Mouse (Mus musculus): Measurements from ENCODE around the gene Heatr5a. TPM values are rescaled to one million over a fixed set of nuclear protein-coding genes. Genes with fewer than 3 reads are reported as not detected.

The Heatr5a gene
- polyA plus RNA-seq (2014; fragmentation: Nextera tagmentation; extraction: Ambion mirVana): 10.2 and 11.1 TPM in 2 replicates

- H3K9ac ChIP-seq (ENCODE audit: low read length): peak within 1 kb of the TSS; percentile 87
- DNase-seq (ENCODE audit: low spot score) (peak; percentile 91), ATAC-seq (ENCODE audit: insufficient read depth, low FRiP score, low TSS enrichment) (peak; percentile 95)
- peak within 1 kb of the TSS; percentile 58 for H3K4me2 ChIP-seq (ENCODE audit: low read depth)
- no peaks in the 10 kb centered on the region for H3K9me3 ChIP-seq (ENCODE audit: control insufficient read depth, low read length)
- peak within 1 kb of the TSS; percentile 82 for H3K4me3 ChIP-seq (ENCODE audit: low read depth, low read length)
- 0 out of 2 replicates have a peak, but pooled peaks cover 5% of the 10 kb centered on the region for H3K4me1 ChIP-seq (ENCODE audit: control insufficient read depth, insufficient read depth, low read length)
- peak within 1 kb of the TSS; percentile 70 for H3K27ac ChIP-seq (ENCODE audit: low read depth, low read length)
- 2% methylated on average over 45 of the region's 53 CpGs for WGBS
- H3K27me3 ChIP-seq (ENCODE audit: control insufficient read depth, insufficient read depth, low read length): no peaks in the 10 kb centered on the region
- no peaks in the 10 kb centered on the region for H3K36me3 ChIP-seq (ENCODE audit: control insufficient read depth, insufficient read depth, low read length)
Observed at GRCm38 (mm10) chr12:51971070-51971664, at the start of gene Heatr5a. Gene Heatr5a, minus strand, starts transcription at chr12:51971321.

GRCm38 (mm10) chr12:52014494-52015029, 43.4 kb upstream of the Heatr5a start:
- no peak overlapping the region for H3K4me2 ChIP-seq (ENCODE audit: low read depth)
- no peaks in the 10 kb centered on the region for H3K36me3 ChIP-seq (ENCODE audit: control insufficient read depth, insufficient read depth, low read length)
- H3K9me3 ChIP-seq (ENCODE audit: control insufficient read depth, low read length): no peaks in the 10 kb centered on the region
- DNase-seq (ENCODE audit: low spot score) (no peak), ATAC-seq (ENCODE audit: insufficient read depth, low FRiP score, low TSS enrichment) (no peak)
- H3K9ac ChIP-seq (ENCODE audit: low read length): no peak overlapping the region
- 90% methylated on average over 7 of the region's 7 CpGs for WGBS
- no peaks in the 10 kb centered on the region for H3K4me1 ChIP-seq (ENCODE audit: control insufficient read depth, insufficient read depth, low read length)
- no peak overlapping the region for H3K27ac ChIP-seq (ENCODE audit: low read depth, low read length)
- no peaks in the 10 kb centered on the region for H3K27me3 ChIP-seq (ENCODE audit: control insufficient read depth, insufficient read depth, low read length)
- no peak overlapping the region for H3K4me3 ChIP-seq (ENCODE audit: low read depth, low read length)

- Histone ChIP-seq H3K36me3 (ENCODE audit: control insufficient read depth, insufficient read depth, low read length) (no peaks in the 10 kb centered on the region), H3K4me3 (ENCODE audit: low read depth, low read length) (no peak overlapping the region), H3K9ac (ENCODE audit: low read length) (no peak overlapping the region), H3K27me3 (ENCODE audit: control insufficient read depth, insufficient read depth, low read length) (no peaks in the 10 kb centered on the region), H3K9me3 (ENCODE audit: control insufficient read depth, low read length) (no peaks in the 10 kb centered on the region), H3K27ac (ENCODE audit: low read depth, low read length) (no peak overlapping the region), H3K4me2 (ENCODE audit: low read depth) (no peak overlapping the region), H3K4me1 (ENCODE audit: control insufficient read depth, insufficient read depth, low read length) (no peaks in the 10 kb centered on the region)
- ATAC-seq (ENCODE audit: insufficient read depth, low FRiP score, low TSS enrichment): no peak
- 84% methylated on average over 11 of the region's 11 CpGs for WGBS
- no peak for DNase-seq (ENCODE audit: low spot score)
Observed at GRCm38 (mm10) chr12:52014044-52014443, 42.9 kb upstream of the Heatr5a start.

- H3K9me3 ChIP-seq (ENCODE audit: control insufficient read depth, low read length): no peaks in the 10 kb centered on the region
Observed at GRCm38 (mm10) chr12:52013274-52013673, 42.2 kb upstream of the Heatr5a start.

GRCm38 (mm10) chr12:52012159-52012558, 41.0 kb upstream of the Heatr5a start:
- 81% methylated on average over 8 of the region's 8 CpGs for WGBS
- Histone ChIP-seq H3K9me3 (ENCODE audit: control insufficient read depth, low read length) (no peaks in the 10 kb centered on the region), H3K4me3 (ENCODE audit: low read depth, low read length) (no peak overlapping the region), H3K27ac (ENCODE audit: low read depth, low read length) (no peak overlapping the region), H3K4me1 (ENCODE audit: control insufficient read depth, insufficient read depth, low read length) (no peaks in the 10 kb centered on the region), H3K27me3 (ENCODE audit: control insufficient read depth, insufficient read depth, low read length) (no peaks in the 10 kb centered on the region), H3K36me3 (ENCODE audit: control insufficient read depth, insufficient read depth, low read length) (no peaks in the 10 kb centered on the region), H3K4me2 (ENCODE audit: low read depth) (no peak overlapping the region), H3K9ac (ENCODE audit: low read length) (no peak overlapping the region)
- ATAC-seq (ENCODE audit: insufficient read depth, low FRiP score, low TSS enrichment): no peak
- no peak for DNase-seq (ENCODE audit: low spot score)

More at GRCm38 (mm10) chr12:52013274-52013673, 42.2 kb upstream of the Heatr5a start:
- Histone ChIP-seq H3K27ac (ENCODE audit: low read depth, low read length) (no peak overlapping the region), H3K27me3 (ENCODE audit: control insufficient read depth, insufficient read depth, low read length) (no peaks in the 10 kb centered on the region), H3K4me3 (ENCODE audit: low read depth, low read length) (no peak overlapping the region), H3K4me2 (ENCODE audit: low read depth) (no peak overlapping the region), H3K4me1 (ENCODE audit: control insufficient read depth, insufficient read depth, low read length) (no peaks in the 10 kb centered on the region), H3K36me3 (ENCODE audit: control insufficient read depth, insufficient read depth, low read length) (no peaks in the 10 kb centered on the region), H3K9ac (ENCODE audit: low read length) (no peak overlapping the region)
- ATAC-seq (ENCODE audit: insufficient read depth, low FRiP score, low TSS enrichment) (no peak), DNase-seq (ENCODE audit: low spot score) (no peak)
- 41% methylated on average over 9 of the region's 9 CpGs for WGBS

GRCm38 (mm10) chr12:52010630-52010961, 39.5 kb upstream of the Heatr5a start:
- Histone ChIP-seq H3K4me2 (ENCODE audit: low read depth) (no peak overlapping the region), H3K4me3 (ENCODE audit: low read depth, low read length) (no peak overlapping the region), H3K9me3 (ENCODE audit: control insufficient read depth, low read length) (no peaks in the 10 kb centered on the region), H3K36me3 (ENCODE audit: control insufficient read depth, insufficient read depth, low read length) (no peaks in the 10 kb centered on the region), H3K27me3 (ENCODE audit: control insufficient read depth, insufficient read depth, low read length) (no peaks in the 10 kb centered on the region), H3K9ac (ENCODE audit: low read length) (no peak overlapping the region), H3K27ac (ENCODE audit: low read depth, low read length) (no peak overlapping the region), H3K4me1 (ENCODE audit: control insufficient read depth, insufficient read depth, low read length) (no peaks in the 10 kb centered on the region)
- no peak for ATAC-seq (ENCODE audit: insufficient read depth, low FRiP score, low TSS enrichment)
- no peak for DNase-seq (ENCODE audit: low spot score)
- whole genome bisulfite sequencing: 70% methylated on average over 2 of the region's 2 CpGs

- ATAC-seq (ENCODE audit: insufficient read depth, low FRiP score, low TSS enrichment): no peak; the same call in 1 of the 2 replicates
- WGBS: 60% methylated on average over 15 of the region's 15 CpGs
- H3K4me2 ChIP-seq (ENCODE audit: low read depth): peak overlapping the region; percentile 12; the same call in 1 of the 2 replicates
- no peaks in the 10 kb centered on the region for H3K9me3 ChIP-seq (ENCODE audit: control insufficient read depth, low read length)
- no peaks in the 10 kb centered on the region for H3K4me1 ChIP-seq (ENCODE audit: control insufficient read depth, insufficient read depth, low read length)
- H3K27me3 ChIP-seq (ENCODE audit: control insufficient read depth, insufficient read depth, low read length): no peaks in the 10 kb centered on the region
- DNase-seq (ENCODE audit: low spot score): peak; percentile 16
- no peak overlapping the region for H3K4me3 ChIP-seq (ENCODE audit: low read depth, low read length)
- H3K9ac ChIP-seq (ENCODE audit: low read length): no peak overlapping the region
- no peaks in the 10 kb centered on the region for H3K36me3 ChIP-seq (ENCODE audit: control insufficient read depth, insufficient read depth, low read length)
- no peak overlapping the region for H3K27ac ChIP-seq (ENCODE audit: low read depth, low read length)
Observed at GRCm38 (mm10) chr12:52009928-52010629, 39.0 kb upstream of the Heatr5a start.

- DNase-seq (ENCODE audit: low spot score): no peak
- no peaks in the 10 kb centered on the region for H3K27me3 ChIP-seq (ENCODE audit: control insufficient read depth, insufficient read depth, low read length)
- peak overlapping the region; percentile 56; the same call in 1 of the 2 replicates for H3K4me3 ChIP-seq (ENCODE audit: low read depth, low read length)
- WGBS: 50% methylated on average over 5 of the region's 5 CpGs
- H3K4me1 ChIP-seq (ENCODE audit: control insufficient read depth, insufficient read depth, low read length): no peaks in the 10 kb centered on the region
- H3K9me3 ChIP-seq (ENCODE audit: control insufficient read depth, low read length): no peaks in the 10 kb centered on the region
- H3K9ac ChIP-seq (ENCODE audit: low read length): no peak overlapping the region
- H3K36me3 ChIP-seq (ENCODE audit: control insufficient read depth, insufficient read depth, low read length): no peaks in the 10 kb centered on the region
- peak; percentile 49 for ATAC-seq (ENCODE audit: insufficient read depth, low FRiP score, low TSS enrichment)
- H3K4me2 ChIP-seq (ENCODE audit: low read depth): peak overlapping the region; percentile 53; the same call in 1 of the 2 replicates
- no peak overlapping the region for H3K27ac ChIP-seq (ENCODE audit: low read depth, low read length)
Observed at GRCm38 (mm10) chr12:52006633-52006994, 35.5 kb upstream of the Heatr5a start.
